Mouse (Mus musculus): ENCODE measurements around the gene Gm8050. TPM values are rescaled to one million over a fixed set of nuclear protein-coding genes. Genes with fewer than 3 reads are reported as not detected.
"Not testable (repeated sequence)": the region's sequence is repeated elsewhere in the genome, so short reads cannot be mapped to it uniquely, and the experiment has no call there.

Gene Gm8050
- not detected in 2 replicates for polyA plus RNA-seq (2014; fragmentation: Nextera tagmentation; extraction: Ambion mirVana)

GRCm38 (mm10) chr14:6720151-6720550, at the start of gene Gm8050:
TSS of gene Gm8050 (minus strand) at chr14:6720251.
- not testable (repeated sequence) for DNase-seq (ENCODE audit: low spot score); H3K36me3 ChIP-seq (ENCODE audit: control insufficient read depth, insufficient read depth, low read length); H3K4me1 ChIP-seq (ENCODE audit: control insufficient read depth, insufficient read depth, low read length); H3K27ac ChIP-seq (replicated peaks; ENCODE audit: low read depth, low read length); H3K4me3 ChIP-seq (ENCODE audit: low read depth, low read length); H3K9ac ChIP-seq (ENCODE audit: low read depth, low read length); ATAC-seq (ENCODE audit: low read depth); H3K9me3 ChIP-seq (ENCODE audit: control insufficient read depth, low read length); H3K27me3 ChIP-seq (replicated peaks; ENCODE audit: control insufficient read depth, insufficient read depth, low read length); H3K4me2 ChIP-seq (ENCODE audit: low read depth, low read length)
- WGBS: no CpG with 5 or more reads among the region's 2 CpGs

GRCm38 (mm10) chr14:6757231-6757536, 37.1 kb upstream of the Gm8050 start:
- WGBS: 0% methylated on average over 1 of the region's 13 CpGs
- not testable (repeated sequence) for ATAC-seq (ENCODE audit: low read depth); H3K36me3 ChIP-seq (ENCODE audit: control insufficient read depth, insufficient read depth, low read length); H3K27me3 ChIP-seq (replicated peaks; ENCODE audit: control insufficient read depth, insufficient read depth, low read length); H3K9me3 ChIP-seq (ENCODE audit: control insufficient read depth, low read length); DNase-seq (ENCODE audit: low spot score); H3K4me1 ChIP-seq (ENCODE audit: control insufficient read depth, insufficient read depth, low read length); H3K27ac ChIP-seq (replicated peaks; ENCODE audit: low read depth, low read length)
- H3K4me3 ChIP-seq (ENCODE audit: low read depth, low read length): peak overlapping the region; percentile 38
- peak overlapping the region; percentile 46; the same call in 1 of the 2 replicates for H3K9ac ChIP-seq (ENCODE audit: low read depth, low read length)
- H3K4me2 ChIP-seq (ENCODE audit: low read depth, low read length): peak overlapping the region; percentile 51; the same call in 1 of the 2 replicates

GRCm38 (mm10) chr14:6756384-6757230, 36.6 kb upstream of the Gm8050 start:
- Histone ChIP-seq H3K4me3 (ENCODE audit: low read depth, low read length) (peak overlapping the region; percentile 38), H3K9ac (ENCODE audit: low read depth, low read length) (peak overlapping the region; percentile 46), H3K4me2 (ENCODE audit: low read depth, low read length) (peak overlapping the region; percentile 51)
- ATAC-seq (ENCODE audit: low read depth); H3K9me3 ChIP-seq (ENCODE audit: control insufficient read depth, low read length); H3K4me1 ChIP-seq (ENCODE audit: control insufficient read depth, insufficient read depth, low read length); H3K27me3 ChIP-seq (replicated peaks; ENCODE audit: control insufficient read depth, insufficient read depth, low read length); H3K36me3 ChIP-seq (ENCODE audit: control insufficient read depth, insufficient read depth, low read length); H3K27ac ChIP-seq (replicated peaks; ENCODE audit: low read depth, low read length): not testable (repeated sequence)
- DNase-seq (ENCODE audit: low spot score): peak; percentile 1
- 0% methylated on average over 12 of the region's 67 CpGs for WGBS

- H3K9ac ChIP-seq (ENCODE audit: low read depth, low read length); ATAC-seq (ENCODE audit: low read depth); H3K4me3 ChIP-seq (ENCODE audit: low read depth, low read length); H3K27me3 ChIP-seq (replicated peaks; ENCODE audit: control insufficient read depth, insufficient read depth, low read length); H3K27ac ChIP-seq (replicated peaks; ENCODE audit: low read depth, low read length); H3K4me1 ChIP-seq (ENCODE audit: control insufficient read depth, insufficient read depth, low read length); DNase-seq (ENCODE audit: low spot score); H3K4me2 ChIP-seq (ENCODE audit: low read depth, low read length); H3K36me3 ChIP-seq (ENCODE audit: control insufficient read depth, insufficient read depth, low read length); H3K9me3 ChIP-seq (ENCODE audit: control insufficient read depth, low read length): not testable (repeated sequence)
- WGBS: no CpG with 5 or more reads among the region's 2 CpGs
Measured at GRCm38 (mm10) chr14:6742232-6742631, 22.2 kb upstream of the Gm8050 start, which contains the start of gene Gm3636. TSS of gene Gm3636 (minus strand) at chr14:6742332.

- not testable (repeated sequence) for H3K9me3 ChIP-seq (ENCODE audit: control insufficient read depth, low read length); ATAC-seq (ENCODE audit: low read depth); H3K9ac ChIP-seq (ENCODE audit: low read depth, low read length); H3K36me3 ChIP-seq (ENCODE audit: control insufficient read depth, insufficient read depth, low read length); H3K4me3 ChIP-seq (ENCODE audit: low read depth, low read length); H3K27ac ChIP-seq (replicated peaks; ENCODE audit: low read depth, low read length); H3K4me2 ChIP-seq (ENCODE audit: low read depth, low read length); DNase-seq (ENCODE audit: low spot score); H3K4me1 ChIP-seq (ENCODE audit: control insufficient read depth, insufficient read depth, low read length); H3K27me3 ChIP-seq (replicated peaks; ENCODE audit: control insufficient read depth, insufficient read depth, low read length)
- WGBS: no CpG with 5 or more reads among the region's 1 CpGs
Measured at GRCm38 (mm10) chr14:6684070-6684469, 36.0 kb downstream of the Gm8050 start, which contains the start of gene Gm10251. TSS of gene Gm10251 (minus strand) at chr14:6684170.

Other genes starting within 250 kb of the Gm8050 start
- gene Gm8356, start 183.0 kb downstream of the Gm8050 start, polyA plus RNA-seq (2014; fragmentation: Nextera tagmentation; extraction: Ambion mirVana): not detected in 2 replicates
- gene Gm3629, start 129.6 kb downstream of the Gm8050 start, polyA plus RNA-seq (2014; fragmentation: Nextera tagmentation; extraction: Ambion mirVana): not detected in 2 replicates
- gene Gm3460, start 97.8 kb downstream of the Gm8050 start, polyA plus RNA-seq (2014; fragmentation: Nextera tagmentation; extraction: Ambion mirVana): not detected in 2 replicates
- not detected in 2 replicates for gene Gm10251, start 36.1 kb downstream of the Gm8050 start, polyA plus RNA-seq (2014; fragmentation: Nextera tagmentation; extraction: Ambion mirVana)
- gene Gm3636, start 22.1 kb upstream of the Gm8050 start, polyA plus RNA-seq (2014; fragmentation: Nextera tagmentation; extraction: Ambion mirVana): 4.5 and 4.8 TPM in 2 replicates
- not detected in 2 replicates for gene Gm8362, start 54.2 kb upstream of the Gm8050 start, polyA plus RNA-seq (2014; fragmentation: Nextera tagmentation; extraction: Ambion mirVana)
- gene Gm3642, start 120.1 kb upstream of the Gm8050 start, polyA plus RNA-seq (2014; fragmentation: Nextera tagmentation; extraction: Ambion mirVana): not detected in 2 replicates
- 0.97 and 1.3 TPM in 2 replicates for gene Gm3667, start 169.7 kb upstream of the Gm8050 start, polyA plus RNA-seq (2014; fragmentation: Nextera tagmentation; extraction: Ambion mirVana)

Measured in embryonic facial prominence, embryonic 14.5 days (tissue).